Mouse (Mus musculus) 416B (cell line): ENCODE measurements at regions not wholly inside any gene's neighbourhood (a gene's known extent, or its start where the extent isn't known, plus 50 kb on each side); places are given as distances from the start of the nearest gene placed in this dataset.

Experiments
- DNase-seq: peaks from one replicate; pipeline ENCODE4 v3.0.0; 2011; ENCODE audit warnings: low read depth

- peak; percentile 60 for DNase-seq
These were observed 54.4 kb upstream of the Olfm4 start for GRCm38 (mm10) chr14:79929451-79929850.

- DNase-seq = no peak
These were observed 56.7 kb upstream of the Olfm4 start for GRCm38 (mm10) chr14:79927161-79927560.

DNA sequence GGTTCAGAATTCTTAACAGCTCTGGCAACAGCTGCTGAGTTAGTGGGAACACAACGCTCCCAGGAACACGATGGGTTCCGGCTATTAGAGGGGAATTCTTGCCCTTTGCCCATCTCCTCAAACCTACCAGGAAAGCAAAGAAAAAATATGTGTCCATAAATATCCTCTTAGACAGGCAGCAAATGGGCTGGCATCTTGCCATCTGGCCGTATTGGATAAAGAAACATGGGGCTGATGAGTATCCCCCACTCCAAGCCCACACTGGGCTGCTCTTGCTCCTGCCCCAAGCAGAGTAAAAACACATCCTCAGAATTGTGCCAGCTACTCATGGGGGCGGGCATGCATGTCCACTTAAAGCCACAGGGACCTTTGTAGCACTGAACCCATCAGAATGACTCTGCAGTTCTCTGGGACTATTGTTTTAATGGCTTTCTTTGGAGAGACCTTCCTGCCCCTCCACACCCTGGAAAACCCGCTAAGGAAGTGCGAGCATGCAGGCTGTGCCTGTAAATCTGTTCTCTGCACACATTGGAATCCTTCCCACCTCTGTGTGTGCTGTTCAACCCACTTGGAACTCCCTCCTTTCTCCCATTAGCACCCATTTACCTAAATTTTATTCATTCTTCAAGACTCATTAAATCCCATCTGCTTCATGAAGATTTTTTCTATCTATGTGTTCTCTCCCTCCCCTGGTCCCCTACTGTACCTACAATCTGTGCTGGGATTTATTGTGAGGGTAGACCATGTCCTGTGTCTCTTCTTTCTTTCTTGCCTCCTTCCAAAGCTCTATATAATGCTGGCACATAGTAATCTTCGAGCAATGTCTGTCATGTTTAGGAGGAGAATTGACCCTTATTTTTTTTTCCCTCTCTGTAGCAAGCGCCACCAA, 66.7 kb upstream of the Olfm4 start:
- no peak for DNase-seq

DNA sequence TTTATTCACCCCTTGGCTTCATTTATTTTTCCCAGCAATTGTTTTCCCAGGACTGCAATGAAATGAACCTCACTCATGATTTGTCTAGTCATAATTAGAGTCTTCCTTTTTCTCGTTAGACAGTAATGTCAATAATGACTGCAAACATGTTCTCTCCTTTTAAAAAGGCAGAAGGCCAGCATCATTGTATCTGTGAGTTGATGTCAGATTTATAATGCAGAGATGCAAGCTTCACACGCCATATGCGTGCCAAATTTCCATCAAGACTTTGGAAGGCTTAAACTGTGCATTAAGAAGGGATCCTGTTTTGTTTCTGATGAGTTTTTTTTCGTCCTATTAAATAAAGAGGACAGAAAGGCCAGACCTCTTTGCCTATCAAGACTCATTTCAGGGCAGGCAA, 68.9 kb upstream of the Olfm4 start:
- no peak for DNase-seq

DNA sequence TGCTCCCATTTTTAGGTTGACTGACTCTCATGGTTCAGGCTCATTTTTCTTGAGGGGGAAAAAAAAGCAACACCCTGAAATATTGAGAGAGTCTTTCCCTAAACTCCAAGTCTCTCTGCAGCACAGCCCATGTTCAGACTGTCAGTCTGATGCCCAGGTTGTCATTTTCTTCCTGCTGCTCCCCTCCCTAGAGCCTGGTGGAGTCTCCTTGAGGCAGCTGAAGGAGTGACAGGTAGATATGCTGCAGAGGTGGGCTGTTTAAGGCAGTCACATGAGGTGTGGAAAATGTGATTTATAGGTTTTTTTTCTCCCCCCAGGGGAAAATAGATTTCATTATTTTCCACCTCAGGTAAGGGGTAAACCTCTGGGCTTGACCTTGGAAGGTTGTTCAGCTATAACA, 70.6 kb upstream of the Olfm4 start:
- DNase-seq = no peak

- peak; percentile 38 for DNase-seq
These were observed 71.3 kb upstream of the Olfm4 start for GRCm38 (mm10) chr14:79912610-79913009.

DNA sequence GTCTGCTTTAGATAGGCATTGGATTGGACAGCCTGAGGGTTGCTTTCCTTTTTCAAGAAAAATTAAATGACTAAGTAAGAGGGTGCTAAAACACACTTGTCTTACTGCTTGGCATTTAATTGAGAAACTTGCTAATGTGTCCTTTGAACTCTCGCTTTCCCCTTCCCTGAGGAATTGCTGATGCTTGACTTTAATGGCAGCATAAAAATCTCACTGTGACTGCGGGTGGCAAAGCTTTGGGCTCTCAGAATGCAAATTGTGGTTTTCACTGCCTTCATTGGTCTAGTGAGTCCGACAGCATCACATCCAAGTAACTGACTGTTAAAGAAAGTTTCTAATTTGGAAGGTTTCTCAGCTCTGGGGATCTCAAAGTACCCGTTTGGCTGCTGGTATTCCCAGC, 76.1 kb upstream of the Olfm4 start:
- no peak for DNase-seq

DNA sequence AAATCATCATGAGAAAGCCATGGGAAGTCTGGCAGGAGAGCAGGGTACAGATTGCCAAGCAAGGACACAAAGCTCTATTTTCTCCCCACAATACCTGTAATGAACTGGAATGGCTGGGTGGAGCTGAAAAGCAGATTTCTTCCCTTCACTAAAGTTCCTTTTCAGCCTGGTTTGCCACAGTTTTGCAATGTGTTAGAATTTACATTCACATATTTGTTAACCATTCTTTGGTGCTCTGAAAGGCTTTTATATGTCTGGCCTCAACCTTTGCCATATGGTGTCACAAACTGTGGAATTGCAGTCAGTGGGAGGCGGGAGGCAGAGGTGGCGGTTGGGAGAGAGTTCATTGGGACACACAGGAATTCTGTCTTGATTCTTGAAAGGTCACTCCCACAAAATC, 78.3 kb upstream of the Olfm4 start:
- no peak for DNase-seq

DNA sequence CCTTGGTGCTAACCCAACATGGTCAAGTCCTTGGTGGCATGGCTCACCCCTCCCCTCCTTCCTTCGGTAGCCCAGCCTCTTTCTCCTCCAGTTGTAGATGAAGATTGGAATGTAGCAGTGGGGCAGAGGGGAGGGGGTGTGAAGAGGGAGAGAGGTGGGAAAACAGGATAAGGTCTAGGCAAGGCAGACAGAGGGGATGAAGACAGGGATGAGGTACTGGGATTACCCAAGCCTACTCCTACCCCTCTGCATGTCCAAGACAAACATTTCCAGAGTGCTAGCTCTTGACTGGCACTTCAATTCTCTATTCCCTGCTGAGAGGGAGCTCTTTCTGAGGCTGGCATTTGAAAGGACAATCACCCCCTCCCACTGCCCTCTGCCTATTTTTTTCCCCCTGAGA, 81.5 kb upstream of the Olfm4 start:
- no peak for DNase-seq

DNA sequence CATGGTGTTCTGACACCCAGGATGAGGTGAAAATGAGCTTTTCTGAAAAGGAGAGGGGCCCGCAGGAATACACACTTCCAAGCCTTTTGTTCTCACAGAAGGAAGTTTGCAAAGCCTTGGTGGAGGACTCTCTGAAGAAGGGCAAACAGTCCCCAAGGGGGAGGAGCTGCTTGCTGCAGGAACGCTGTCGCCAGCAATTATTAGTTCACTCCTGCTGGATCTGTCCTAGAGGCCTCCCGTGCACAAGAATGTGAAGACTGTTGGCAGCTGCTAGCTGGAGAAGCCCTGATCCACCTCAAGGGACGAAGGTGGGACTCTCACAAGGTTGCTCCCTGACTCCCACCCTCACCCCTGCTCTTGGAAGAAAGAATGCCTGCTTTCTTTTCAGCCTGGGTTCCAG, 85.6 kb upstream of the Olfm4 start:
- no peak for DNase-seq

GRCm38 (mm10) chr14:79893241-79893640, 90.6 kb upstream of the Olfm4 start:
- DNase-seq = no peak

DNA sequence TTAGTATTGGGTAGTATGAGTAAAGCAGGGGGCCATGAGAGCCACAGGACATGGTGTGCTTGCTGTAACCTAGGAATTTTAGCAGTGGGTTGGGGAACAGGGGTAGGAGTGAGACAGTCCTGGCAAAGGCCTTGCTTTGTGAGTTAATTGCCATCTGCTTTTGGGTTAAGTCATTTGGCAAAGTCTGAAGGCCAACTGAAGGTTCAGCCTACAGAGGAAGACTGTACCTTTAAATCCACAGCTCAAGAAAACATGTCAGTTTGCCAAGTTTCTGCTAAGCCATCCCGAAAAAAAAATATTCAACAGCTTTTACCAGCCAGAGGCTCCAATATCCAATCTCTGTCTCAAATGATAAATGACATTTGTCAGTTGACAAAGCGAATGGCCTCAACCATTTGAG, 93.2 kb upstream of the Olfm4 start:
- no peak for DNase-seq

GRCm38 (mm10) chr14:79890280-79890679, 93.6 kb upstream of the Olfm4 start:
- no peak for DNase-seq

GRCm38 (mm10) chr14:79883487-79883886, 100.4 kb upstream of the Olfm4 start:
- no peak for DNase-seq

DNA sequence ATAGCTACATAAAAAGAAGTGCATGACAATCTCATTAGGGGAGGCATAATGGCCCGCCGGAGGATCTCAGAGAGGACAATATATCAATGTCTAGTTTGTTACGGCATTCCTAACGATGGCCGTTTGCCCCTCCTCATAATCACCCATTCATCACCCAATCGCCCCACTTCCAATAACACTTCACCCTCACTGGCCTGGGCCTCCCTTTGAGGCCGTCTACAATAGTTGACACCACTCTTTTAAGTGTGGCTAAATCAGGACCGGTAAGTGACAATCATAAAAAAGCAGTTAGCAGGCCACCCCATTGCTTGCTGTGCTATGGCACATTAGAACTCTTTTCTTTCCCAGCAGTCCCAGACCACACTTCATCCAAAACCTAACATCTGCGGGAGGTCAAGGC, 102.2 kb upstream of the Olfm4 start:
- no peak for DNase-seq

DNA sequence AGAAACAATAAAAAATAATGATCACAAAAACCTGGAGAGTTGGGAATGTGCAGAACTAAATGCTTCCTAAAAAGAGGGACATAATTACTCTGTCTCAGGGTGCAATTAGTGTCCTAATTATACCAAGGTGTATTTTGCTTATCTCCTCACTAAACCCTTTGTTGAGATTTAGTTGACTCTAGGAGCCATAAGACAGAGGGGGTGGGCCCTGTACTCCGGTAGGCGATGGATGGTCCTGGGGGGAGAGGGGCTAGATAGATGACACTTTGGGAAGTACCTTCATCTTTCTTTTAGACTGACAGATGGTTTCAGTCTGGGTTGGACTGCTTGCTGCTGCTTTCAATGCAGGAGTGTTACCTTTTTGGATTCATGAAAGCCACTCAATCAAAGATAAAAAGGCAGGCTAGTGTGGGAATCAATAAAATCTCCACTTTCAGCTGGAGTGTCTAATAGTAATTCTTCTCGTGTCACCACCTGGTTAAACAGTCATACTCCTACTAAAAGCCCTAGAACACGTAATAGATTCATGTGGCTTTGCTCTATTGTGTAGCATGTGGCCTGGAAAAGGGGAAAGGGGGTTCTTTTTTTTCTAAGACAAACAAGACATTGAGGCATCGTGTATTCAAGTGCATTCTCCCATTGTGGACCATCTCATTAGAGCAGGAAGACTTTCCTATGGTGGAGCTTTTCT, 103.7 kb upstream of the Olfm4 start:
- DNase-seq = no peak

DNA sequence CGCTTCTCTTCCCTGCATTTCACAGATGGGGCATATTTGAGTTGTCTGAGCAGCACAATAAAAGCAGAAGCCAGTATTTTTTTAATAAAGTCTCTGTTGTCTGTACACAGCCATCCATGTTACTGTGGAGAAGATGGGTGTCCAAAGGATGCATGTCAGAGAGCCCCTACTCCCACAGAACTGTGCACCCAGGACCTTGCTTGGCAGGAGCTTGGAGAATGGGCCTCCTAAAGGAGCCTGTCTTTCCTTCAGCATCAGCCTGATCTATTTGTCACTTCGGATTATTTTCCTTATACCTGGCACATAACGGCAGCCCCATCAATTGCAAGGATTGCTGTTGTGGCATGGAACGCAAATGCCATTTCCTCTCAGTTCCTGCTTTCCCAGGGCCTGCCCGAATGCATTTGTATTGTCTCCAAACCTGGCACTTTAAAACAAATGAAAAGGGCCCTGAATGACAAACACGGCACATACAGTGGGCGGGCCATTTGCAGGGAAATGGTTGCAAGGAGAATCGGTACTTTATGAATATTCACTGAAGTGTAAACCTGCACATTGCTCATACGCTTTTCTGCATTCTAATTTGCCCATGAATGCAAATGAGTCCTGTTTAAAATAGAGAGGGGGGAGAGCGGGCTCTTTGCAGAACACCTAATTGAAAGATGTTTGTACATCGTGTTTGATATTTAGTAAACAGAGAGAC, 104.4 kb upstream of the Olfm4 start:
- no peak for DNase-seq

DNA sequence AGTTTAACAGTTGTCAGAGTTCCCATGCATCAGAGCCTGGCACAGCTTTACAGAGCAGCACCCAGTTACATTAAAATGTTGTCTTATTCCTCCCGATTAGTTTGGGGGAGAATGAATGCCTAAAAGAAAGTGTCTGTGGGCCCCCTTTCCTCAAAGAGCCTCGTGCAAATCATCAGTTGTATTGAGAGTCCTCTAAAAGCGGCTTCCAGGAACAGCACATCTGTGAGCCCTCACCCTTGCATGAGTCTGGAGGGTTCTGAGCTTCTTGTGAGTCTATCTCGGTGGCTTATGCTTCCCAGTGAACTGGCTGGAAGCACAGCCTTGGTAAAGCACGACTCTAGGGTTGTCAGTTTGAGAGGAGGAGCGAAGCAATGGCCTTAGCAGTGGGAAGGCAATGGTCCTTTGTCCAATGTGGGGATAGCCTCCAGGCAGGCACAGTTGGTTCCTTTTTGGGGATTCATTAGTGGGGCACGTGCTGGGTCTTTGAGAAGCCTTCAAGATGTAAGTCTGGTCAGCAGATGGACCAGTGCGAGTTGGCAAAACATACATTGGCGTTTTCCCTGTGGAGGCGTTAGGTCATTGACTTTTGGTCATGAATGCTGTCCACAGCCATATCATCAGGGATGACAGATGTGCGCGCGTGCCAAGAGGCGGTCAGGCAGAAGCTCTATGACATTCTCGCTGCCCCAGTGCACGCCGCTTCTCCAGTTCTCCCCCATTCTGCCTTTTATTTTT, 105.4 kb upstream of the Olfm4 start:
- no peak for DNase-seq

DNA sequence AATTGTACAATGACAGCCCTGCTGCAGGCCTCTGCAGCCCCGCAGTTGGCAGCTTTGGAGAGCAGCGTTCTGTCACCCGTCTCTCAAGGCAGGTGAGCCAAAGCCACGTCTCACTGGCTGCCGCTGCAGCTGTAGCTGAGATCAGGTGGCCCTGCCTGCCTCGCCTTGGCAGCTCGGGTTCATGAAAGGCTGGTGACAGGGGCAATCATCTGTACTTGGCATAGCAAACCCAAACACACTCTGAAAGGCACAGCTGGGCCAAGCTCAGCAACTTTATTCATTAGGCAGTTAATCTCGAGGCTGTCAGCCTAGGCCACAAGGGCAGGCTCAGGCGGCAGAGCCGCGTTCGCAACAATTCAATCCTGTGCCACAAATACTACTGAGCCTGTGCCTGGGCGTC, 102.0 kb upstream of the Pcdh8 start:
- DNase-seq = no peak

GRCm38 (mm10) chr14:79872430-79872829, 101.3 kb upstream of the Pcdh8 start:
- no peak for DNase-seq

- DNase-seq = no peak
These were observed 98.2 kb upstream of the Pcdh8 start for GRCm38 (mm10) chr14:79869325-79869724.

- DNase-seq = no peak
These were observed 85.1 kb upstream of the Pcdh8 start for GRCm38 (mm10) chr14:79856245-79856644.
